Mouse (Mus musculus): ENCODE results near the gene Mrtfa. TPM values are rescaled to one million over a fixed set of nuclear protein-coding genes. Genes with fewer than 3 reads are reported as not detected.

Gene Mrtfa
- total and polyA plus RNA-seq, 3 experiments: 2.3 to 18.3 (median 17.2) TPM

- Histone ChIP-seq H3K36me3 (replicated peaks) (no peaks in the 10 kb centered on the region), H3K27me3 (ENCODE audit: insufficient read depth, low read length) (no peaks in the 10 kb centered on the region), H3K4me3 (ENCODE audit: low read depth, low read length) (no peak overlapping the region), H3K9me3 (replicated peaks) (no peaks in the 10 kb centered on the region), H3K4me1 (ENCODE audit: insufficient read depth, low read depth, low read length) (no peaks in the 10 kb centered on the region)
- no peak for TF ChIP-seq GATA2 (IDR thresholded peaks at IDR 0.05; ENCODE audit: borderline replicate concordance, low read depth, low read length)
- ATAC-seq (ENCODE audit: extremely low read depth, insufficient number of reproducible peaks, low FRiP score, poor library complexity, severe bottlenecking) (no peak), DNase-seq (ENCODE audit: low spot score) (no peak)
Measured at GRCm38 (mm10) chr15:81140004-81140403, 50.6 kb downstream of the Mrtfa start.

- DNase-seq (ENCODE audit: low spot score): no peak
- no peak overlapping the region for H3K4me3 ChIP-seq (ENCODE audit: low read depth, low read length)
- no peaks in the 10 kb centered on the region for H3K36me3 ChIP-seq (replicated peaks)
- H3K4me1 ChIP-seq (ENCODE audit: insufficient read depth, low read depth, low read length): peaks cover 3% of the 10 kb centered on the region; the same call in 1 of the 2 replicates
- TF ChIP-seq GATA2 (IDR thresholded peaks at IDR 0.05; ENCODE audit: borderline replicate concordance, low read depth, low read length) (no peak), CTCF (IDR thresholded peaks at IDR 0.05; ENCODE audit: low read depth, low read length) (no peak)
- no peaks in the 10 kb centered on the region for H3K9me3 ChIP-seq (replicated peaks)
- H3K27me3 ChIP-seq (ENCODE audit: insufficient read depth, low read length): no peaks in the 10 kb centered on the region
- ATAC-seq (ENCODE audit: extremely low read depth, insufficient number of reproducible peaks, low FRiP score, poor library complexity, severe bottlenecking): no peak
Measured at GRCm38 (mm10) chr15:81137298-81137697, 53.3 kb downstream of the Mrtfa start.

- Histone ChIP-seq H3K4me1 (ENCODE audit: insufficient read depth, low read depth, low read length) (peaks cover 3% of the 10 kb centered on the region; the same call in 1 of the 2 replicates), H3K9me3 (replicated peaks) (no peaks in the 10 kb centered on the region), H3K36me3 (replicated peaks) (no peaks in the 10 kb centered on the region), H3K27me3 (ENCODE audit: insufficient read depth, low read length) (no peaks in the 10 kb centered on the region), H3K4me3 (ENCODE audit: low read depth, low read length) (no peak overlapping the region)
- TF ChIP-seq TAL1 (conservative IDR thresholded peaks at IDR 0.05; ENCODE audit: low read depth, low read length) (no peak), GATA1 (IDR thresholded peaks at IDR 0.05; ENCODE audit: borderline replicate concordance, low read length) (no peak), POLR2AphosphoS5 (IDR thresholded peaks at IDR 0.05; ENCODE audit: insufficient replicate concordance, low read depth, low read length) (no peak), GATA2 (IDR thresholded peaks at IDR 0.05; ENCODE audit: borderline replicate concordance, low read depth, low read length) (no peak), CTCF (IDR thresholded peaks at IDR 0.05; ENCODE audit: low read depth, low read length) (no peak)
- ATAC-seq (ENCODE audit: extremely low read depth, insufficient number of reproducible peaks, low FRiP score, poor library complexity, severe bottlenecking): no peak
- DNase-seq (ENCODE audit: low spot score): no peak
Measured at GRCm38 (mm10) chr15:81133781-81134180, 56.8 kb downstream of the Mrtfa start.

- H3K36me3 ChIP-seq (replicated peaks): no peaks in the 10 kb centered on the region
- ATAC-seq (ENCODE audit: extremely low read depth, insufficient number of reproducible peaks, low FRiP score, poor library complexity, severe bottlenecking) (no peak), DNase-seq (ENCODE audit: low spot score) (no peak)
- no peak overlapping the region for H3K4me3 ChIP-seq (ENCODE audit: low read depth, low read length)
- no peaks in the 10 kb centered on the region for H3K27me3 ChIP-seq (ENCODE audit: insufficient read depth, low read length)
- peaks cover 3% of the 10 kb centered on the region; the same call in 1 of the 2 replicates for H3K4me1 ChIP-seq (ENCODE audit: insufficient read depth, low read depth, low read length)
- TF ChIP-seq CTCF (IDR thresholded peaks at IDR 0.05; ENCODE audit: low read depth, low read length) (no peak), POLR2AphosphoS5 (IDR thresholded peaks at IDR 0.05; ENCODE audit: insufficient replicate concordance, low read depth, low read length) (no peak), GATA2 (IDR thresholded peaks at IDR 0.05; ENCODE audit: borderline replicate concordance, low read depth, low read length) (no peak), GATA1 (IDR thresholded peaks at IDR 0.05; ENCODE audit: borderline replicate concordance, low read length) (no peak), TAL1 (conservative IDR thresholded peaks at IDR 0.05; ENCODE audit: low read depth, low read length) (no peak)
- no peaks in the 10 kb centered on the region for H3K9me3 ChIP-seq (replicated peaks)
Measured at GRCm38 (mm10) chr15:81131152-81131551, 59.4 kb downstream of the Mrtfa start.

GRCm38 (mm10) chr15:81129970-81130369 lies 60.6 kb downstream of the Mrtfa start:
- Histone ChIP-seq H3K9me3 (replicated peaks) (no peaks in the 10 kb centered on the region), H3K36me3 (replicated peaks) (no peaks in the 10 kb centered on the region), H3K27me3 (ENCODE audit: insufficient read depth, low read length) (no peaks in the 10 kb centered on the region), H3K4me1 (ENCODE audit: insufficient read depth, low read depth, low read length) (peaks cover 3% of the 10 kb centered on the region; the same call in 1 of the 2 replicates), H3K4me3 (ENCODE audit: low read depth, low read length) (no peak overlapping the region)
- TF ChIP-seq POLR2AphosphoS5 (IDR thresholded peaks at IDR 0.05; ENCODE audit: insufficient replicate concordance, low read depth, low read length) (no peak), TAL1 (conservative IDR thresholded peaks at IDR 0.05; ENCODE audit: low read depth, low read length) (no peak), GATA1 (IDR thresholded peaks at IDR 0.05; ENCODE audit: borderline replicate concordance, low read length) (no peak), GATA2 (IDR thresholded peaks at IDR 0.05; ENCODE audit: borderline replicate concordance, low read depth, low read length) (no peak), CTCF (IDR thresholded peaks at IDR 0.05; ENCODE audit: low read depth, low read length) (no peak)
- ATAC-seq (ENCODE audit: extremely low read depth, insufficient number of reproducible peaks, low FRiP score, poor library complexity, severe bottlenecking) (no peak), DNase-seq (ENCODE audit: low spot score) (no peak)

- Histone ChIP-seq H3K36me3 (replicated peaks) (no peaks in the 10 kb centered on the region), H3K4me3 (ENCODE audit: low read depth, low read length) (no peak overlapping the region), H3K27me3 (ENCODE audit: insufficient read depth, low read length) (no peaks in the 10 kb centered on the region), H3K4me1 (ENCODE audit: insufficient read depth, low read depth, low read length) (peaks cover 3% of the 10 kb centered on the region; the same call in 1 of the 2 replicates), H3K9me3 (replicated peaks) (no peaks in the 10 kb centered on the region)
- ATAC-seq (ENCODE audit: extremely low read depth, insufficient number of reproducible peaks, low FRiP score, poor library complexity, severe bottlenecking) (no peak), DNase-seq (ENCODE audit: low spot score) (no peak)
- TF ChIP-seq POLR2AphosphoS5 (IDR thresholded peaks at IDR 0.05; ENCODE audit: insufficient replicate concordance, low read depth, low read length): no peak
- TF ChIP-seq GATA1 (IDR thresholded peaks at IDR 0.05; ENCODE audit: borderline replicate concordance, low read length): no peak
- TF ChIP-seq GATA2 (IDR thresholded peaks at IDR 0.05; ENCODE audit: borderline replicate concordance, low read depth, low read length): no peak
- TF ChIP-seq CTCF (IDR thresholded peaks at IDR 0.05; ENCODE audit: low read depth, low read length): no peak
- no peak for TF ChIP-seq TAL1 (conservative IDR thresholded peaks at IDR 0.05; ENCODE audit: low read depth, low read length)
Measured at GRCm38 (mm10) chr15:81128155-81128838, 62.3 kb downstream of the Mrtfa start.

All from G1E (cell line).